Mouse (Mus musculus) adrenal gland, adult 8-10 months (tissue): Measurements from ENCODE around the gene Col3a1. TPM values are rescaled to one million over a fixed set of nuclear protein-coding genes. Genes with fewer than 3 reads are reported as not detected.

ENCODE experiments used
- DNase-seq: peaks from one replicate; pipeline ENCODE4 v3.0.0; 2022
- total RNA-seq, 4 experiments: library from RNA; stranded (reverse); gene quantifications; 2 replicates each; pipeline ENCODE4 v1.2.4; 2022

The Col3a1 gene
- 10 to 100 TPM; 32.9 to 97.5 (median 53.0) TPM for total RNA-seq

GRCm38 (mm10) chr1:45311388-45311787, at the start of gene Col3a1:
TSS of gene Col3a1 (plus strand) at chr1:45311538.
- DNase-seq = no peak

GRCm38 (mm10) chr1:45269421-45269820, 41.9 kb upstream of the Col3a1 start:
- DNase-seq = no peak

GRCm38 (mm10) chr1:45276006-45276539, 35.3 kb upstream of the Col3a1 start:
- DNase-seq = no peak

GRCm38 (mm10) chr1:45287954-45288353, 23.4 kb upstream of the Col3a1 start:
- no peak for DNase-seq

GRCm38 (mm10) chr1:45290037-45290436, 21.3 kb upstream of the Col3a1 start:
- DNase-seq = no peak

- no peak for DNase-seq
Measured at GRCm38 (mm10) chr1:45299394-45300119, 11.8 kb upstream of the Col3a1 start.

GRCm38 (mm10) chr1:45304273-45304672, 7.1 kb upstream of the Col3a1 start:
- no peak for DNase-seq

GRCm38 (mm10) chr1:45309015-45309414, 2.3 kb upstream of the Col3a1 start:
- DNase-seq = no peak

GRCm38 (mm10) chr1:45311962-45312361, 624 bp downstream of the Col3a1 start:
- no peak for DNase-seq

GRCm38 (mm10) chr1:45312870-45313269, 1.5 kb downstream of the Col3a1 start:
- no peak for DNase-seq

GRCm38 (mm10) chr1:45313696-45314295, 2.5 kb downstream of the Col3a1 start:
- DNase-seq = no peak

GRCm38 (mm10) chr1:45315767-45316528, 4.6 kb downstream of the Col3a1 start:
- no peak for DNase-seq

- DNase-seq = no peak
Measured at GRCm38 (mm10) chr1:45318241-45318640, 6.9 kb downstream of the Col3a1 start.

- DNase-seq = no peak
Measured at GRCm38 (mm10) chr1:45320861-45321260, 9.5 kb downstream of the Col3a1 start.

GRCm38 (mm10) chr1:45329149-45329548, 17.8 kb downstream of the Col3a1 start:
- no peak for DNase-seq

GRCm38 (mm10) chr1:45355944-45356343, 44.6 kb downstream of the Col3a1 start:
- DNase-seq = peak; percentile 23

- no peak for DNase-seq
Measured at GRCm38 (mm10) chr1:45358020-45358419, 46.7 kb downstream of the Col3a1 start.

- no peak for DNase-seq
Measured at GRCm38 (mm10) chr1:45359147-45359546, 47.8 kb downstream of the Col3a1 start.

GRCm38 (mm10) chr1:45359673-45360072, 48.3 kb downstream of the Col3a1 start:
- no peak for DNase-seq

- no peak for DNase-seq
Measured at GRCm38 (mm10) chr1:45363274-45363673, 51.9 kb downstream of the Col3a1 start.

- DNase-seq = no peak
Measured at GRCm38 (mm10) chr1:45365427-45365826, 54.1 kb downstream of the Col3a1 start.

- DNase-seq = no peak
Measured at GRCm38 (mm10) chr1:45379992-45380690, 68.8 kb downstream of the Col3a1 start.

- DNase-seq = no peak
Measured at GRCm38 (mm10) chr1:45381866-45382265, 70.5 kb downstream of the Col3a1 start.
